Mouse (Mus musculus) megakaryocyte, adult 5-6 weeks (primary cell): Measurements from ENCODE around the gene Itprip. TPM values are rescaled to one million over a fixed set of nuclear protein-coding genes. Genes with fewer than 3 reads are reported as not detected.
"Not testable (repeated sequence)": the region's sequence is repeated elsewhere in the genome, so short reads cannot be mapped to it uniquely, and the experiment has no call there.

Experiments
- ATAC-seq: 2 replicates; pipeline ENCODE4 v1.8.0; 2016; ENCODE audit warnings: mild to moderate bottlenecking, inconsistent platforms; ENCODE audit not compliant: poor library complexity, severe bottlenecking
- total RNA-seq, 2 experiments: library from RNA; stranded (forward) in 1 of 2; stranded (reverse) in 1 of 2; fragments of 153-499, 151-499 nt in 1 of 2; fragments of 221-1000, 200-1000 nt in 1 of 2; gene quantifications; 2 replicates each; pipeline versions ENCODE4 v1.2.3 to v1.2.4; 2015 to 2017

The Itprip gene
- total RNA-seq, 2 experiments from 2014 or later, result 14.8 to 28.4 TPM

- ATAC-seq, result peak; percentile 94
These were observed 64.0 kb downstream of the Itprip start, which contains the start of gene Gsto1 for GRCm38 (mm10) chr19:47854796-47855783. Gene Gsto1 (plus strand): TSS chr19:47854970.

GRCm38 (mm10) chr19:47853951-47854795 lies 64.9 kb downstream of the Itprip start:
- ATAC-seq, result peak; percentile 43

DNA sequence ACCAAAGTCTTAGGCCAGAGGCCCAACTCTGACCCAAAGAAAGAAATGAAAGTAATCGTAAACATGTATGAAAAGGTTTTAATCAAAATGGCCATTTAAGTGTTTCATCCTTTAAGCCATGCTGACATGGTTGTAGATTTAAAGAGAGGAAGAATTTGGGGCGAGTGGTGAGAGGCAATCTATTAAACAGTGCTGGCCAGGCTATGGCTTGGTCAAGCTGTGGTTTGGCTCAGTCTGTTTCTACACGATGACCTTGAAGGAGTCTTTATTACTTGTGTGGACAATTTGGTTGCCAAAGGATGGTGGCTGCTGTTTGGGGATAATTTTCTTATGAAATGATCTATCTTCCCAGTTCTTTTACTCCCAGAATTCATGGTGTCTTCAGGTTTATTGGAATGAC lies 66.0 kb downstream of the Itprip start:
- no peak for ATAC-seq

DNA sequence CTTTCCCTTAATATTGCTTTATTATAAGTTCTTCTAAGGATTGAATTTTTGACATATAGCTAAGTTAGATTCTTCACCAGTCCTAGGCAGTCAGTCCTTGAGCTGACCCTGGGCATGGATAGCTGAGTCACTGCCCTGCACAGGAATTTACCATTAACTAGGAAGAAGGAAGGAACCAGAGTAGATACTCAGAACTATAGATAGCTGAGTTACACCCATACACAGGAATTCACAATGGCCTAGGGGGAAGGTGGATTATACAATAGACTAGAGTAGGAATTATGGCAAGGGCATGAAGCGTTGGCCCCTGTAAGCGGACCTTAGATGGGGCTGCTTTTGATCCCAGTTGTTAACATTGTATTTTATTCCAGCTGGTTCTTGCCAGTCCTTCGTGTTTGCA lies 67.0 kb downstream of the Itprip start:
- ATAC-seq, result not testable (repeated sequence)

DNA sequence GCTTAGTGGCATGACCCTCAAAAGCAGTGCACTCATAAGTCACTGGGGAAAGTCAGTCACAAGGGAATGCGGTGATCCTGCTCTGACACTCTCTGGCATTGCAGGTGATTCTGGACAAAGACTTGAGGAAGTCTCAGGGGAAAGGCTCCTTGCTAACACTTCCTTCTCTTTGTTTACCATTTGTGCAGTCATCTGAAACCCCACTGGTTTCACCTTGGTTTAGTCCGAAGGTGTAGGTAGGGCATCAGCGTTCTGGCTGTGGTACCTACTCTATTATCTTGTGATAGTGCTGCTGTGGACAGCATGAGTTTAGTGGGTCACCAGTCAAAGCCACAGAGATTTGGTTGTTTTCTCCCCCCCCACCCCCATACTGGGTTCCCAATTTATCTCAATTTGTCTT lies 69.4 kb downstream of the Itprip start:
- ATAC-seq, result no peak

Other genes starting within 250 kb of the Itprip start
- gene Col17a1, start 227.2 kb downstream of the Itprip start, total RNA-seq (2015), result not detected in 2 replicates
- not detected in 2 replicates for gene Col17a1, start 227.2 kb downstream of the Itprip start, total RNA-seq (2017)
- 92.5 and 94.5 TPM in 2 replicates for gene Sfr1, start 187.6 kb downstream of the Itprip start, total RNA-seq (2015)
- 91.2 and 94.4 TPM in 2 replicates for gene Sfr1, start 187.6 kb downstream of the Itprip start, total RNA-seq (2017)
- gene Gsto1, start 64.3 kb downstream of the Itprip start, total RNA-seq (2015), result 159 and 168 TPM in 2 replicates
- 75.9 and 92.0 TPM in 2 replicates for gene Gsto1, start 64.3 kb downstream of the Itprip start, total RNA-seq (2017)
- gene Gsto2, start 53.8 kb downstream of the Itprip start, total RNA-seq (2015), result not detected in 2 replicates
- gene Gsto2, start 53.8 kb downstream of the Itprip start, total RNA-seq (2017), result not detected in 2 replicates
- 0.18 and 0.32 TPM in 2 replicates for gene Cfap43, start within 50 bp of the Itprip start, total RNA-seq (2015)
- gene Cfap43, start within 50 bp of the Itprip start, total RNA-seq (2017), result not detected in 2 replicates
- not detected in 2 replicates for gene Cfap58, start 18.4 kb upstream of the Itprip start, total RNA-seq (2015)
- gene Cfap58, start 18.4 kb upstream of the Itprip start, total RNA-seq (2017), result not detected in 2 replicates